Mouse (Mus musculus): ENCODE measurements at regions not wholly inside any gene's neighbourhood (a gene's known extent, or its start where the extent isn't known, plus 50 kb on each side); places are given as distances from the start of the nearest gene placed in this dataset.

DNA sequence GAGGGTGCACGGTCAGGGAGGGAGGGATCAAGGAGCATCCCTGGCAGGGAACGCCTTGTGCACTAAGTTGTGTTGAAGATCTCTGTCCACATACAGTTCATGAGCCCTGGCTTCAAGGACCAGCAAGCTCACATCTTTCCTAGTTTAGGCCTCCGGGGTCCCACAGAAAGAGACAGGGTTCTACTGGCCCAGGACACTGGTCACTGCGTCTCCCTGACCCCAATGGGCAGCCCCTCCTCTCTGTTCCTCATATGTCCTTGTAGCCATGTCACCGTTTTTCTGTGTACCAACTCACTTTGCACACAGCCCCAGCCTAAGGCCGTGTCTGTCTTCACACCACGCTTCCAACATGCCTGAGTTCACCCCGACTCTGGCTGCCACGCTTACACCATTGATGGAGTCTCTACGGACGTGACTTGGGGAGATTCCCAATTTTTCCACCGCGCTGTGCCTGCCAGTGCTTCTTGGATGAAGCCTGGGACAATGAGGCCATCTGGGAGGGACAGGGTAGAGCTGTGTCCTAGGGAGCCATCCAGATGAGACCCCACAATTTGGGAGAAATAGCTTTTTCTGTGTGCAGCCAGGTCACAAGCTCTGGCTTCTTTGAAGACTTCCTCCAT lies 86.5 kb upstream of the Ret start:
- H3K9me3 ChIP-seq (ENCODE audit: control insufficient read depth, low read length): no peaks in the 10 kb centered on the region
- DNase-seq (ENCODE audit: low spot score) (no peak), ATAC-seq (ENCODE audit: low FRiP score, low TSS enrichment) (no peak)
- H3K4me3 ChIP-seq (ENCODE audit: low read depth, low read length): no peak overlapping the region
- H3K27ac ChIP-seq (replicated peaks): no peak overlapping the region
- H3K27me3 ChIP-seq (ENCODE audit: control insufficient read depth, insufficient read depth, low read length): no peaks in the 10 kb centered on the region
- TF ChIP-seq EP300 (optimal IDR thresholded peaks at IDR 0.05) (no peak), CTCF (IDR thresholded peaks at IDR 0.05; ENCODE audit: low read depth) (no peak)
- WGBS: 83% methylated on average over 13 of the region's 13 CpGs
- H3K4me1 ChIP-seq (replicated peaks; ENCODE audit: control insufficient read depth, insufficient read depth): no peaks in the 10 kb centered on the region
- H3K9ac ChIP-seq (ENCODE audit: low read length): no peak overlapping the region
- no peak overlapping the region for H3K4me2 ChIP-seq (replicated peaks; ENCODE audit: low read depth)
- no peaks in the 10 kb centered on the region for H3K36me3 ChIP-seq (ENCODE audit: control insufficient read depth, insufficient read depth, low read length)

DNA sequence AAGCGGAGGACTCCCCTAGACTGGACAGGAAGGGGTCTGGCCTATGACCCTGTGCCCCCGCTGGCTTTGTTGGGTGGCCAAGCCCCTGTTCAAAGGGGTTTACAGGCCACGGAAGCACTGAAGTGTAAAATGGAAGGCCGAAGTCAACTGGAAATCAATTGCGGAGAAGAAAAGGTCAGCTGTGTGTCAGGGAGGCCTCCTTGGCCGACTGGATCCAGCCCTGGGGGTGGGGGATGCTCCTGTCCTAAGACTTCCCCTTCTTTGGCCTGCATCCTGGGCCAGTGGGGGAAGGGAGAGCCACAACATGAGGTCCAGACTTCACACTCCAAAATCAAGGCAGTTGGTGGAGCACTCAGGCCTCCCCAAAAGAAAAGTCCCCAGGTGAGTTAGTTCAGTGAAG lies 66.4 kb upstream of the Ret start:
- TF ChIP-seq CTCF (IDR thresholded peaks at IDR 0.05; ENCODE audit: low read depth): no peak
- TF ChIP-seq EP300 (optimal IDR thresholded peaks at IDR 0.05): no peak
- Histone ChIP-seq H3K36me3 (ENCODE audit: control insufficient read depth, insufficient read depth, low read length) (no peaks in the 10 kb centered on the region), H3K9me3 (ENCODE audit: control insufficient read depth, low read length) (no peaks in the 10 kb centered on the region), H3K4me3 (ENCODE audit: low read depth, low read length) (no peak overlapping the region), H3K4me1 (replicated peaks; ENCODE audit: control insufficient read depth, insufficient read depth) (no peaks in the 10 kb centered on the region), H3K27ac (replicated peaks) (no peak overlapping the region), H3K4me2 (replicated peaks; ENCODE audit: low read depth) (no peak overlapping the region), H3K9ac (ENCODE audit: low read length) (no peak overlapping the region), H3K27me3 (ENCODE audit: control insufficient read depth, insufficient read depth, low read length) (no peaks in the 10 kb centered on the region)
- DNase-seq (ENCODE audit: low spot score): no peak
- ATAC-seq (ENCODE audit: low FRiP score, low TSS enrichment): no peak
- WGBS: 45% methylated on average over 6 of the region's 6 CpGs

DNA sequence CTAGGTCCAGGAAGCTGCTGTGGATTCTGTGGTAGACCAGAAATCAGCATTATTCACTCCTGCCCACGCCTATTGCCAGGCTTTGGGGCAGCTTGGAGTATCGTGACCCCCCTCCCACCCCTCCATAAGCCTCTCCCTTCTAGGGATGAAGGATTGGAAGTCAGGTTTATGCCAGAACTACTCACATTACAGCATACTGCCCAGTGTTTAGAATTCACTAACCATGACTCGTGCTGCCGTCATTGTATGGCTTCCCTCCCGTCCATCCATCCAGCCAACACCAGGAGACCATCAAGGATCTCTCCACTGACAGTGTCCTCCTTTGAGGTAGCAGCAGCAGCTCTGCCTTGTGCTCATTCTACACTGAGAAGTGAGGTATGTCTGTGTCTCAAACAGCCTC lies 62.4 kb upstream of the Ret start:
- Histone ChIP-seq H3K9me3 (ENCODE audit: control insufficient read depth, low read length) (no peaks in the 10 kb centered on the region), H3K4me3 (ENCODE audit: low read depth, low read length) (no peak overlapping the region), H3K9ac (ENCODE audit: low read length) (no peak overlapping the region), H3K4me1 (replicated peaks; ENCODE audit: control insufficient read depth, insufficient read depth) (no peaks in the 10 kb centered on the region), H3K4me2 (replicated peaks; ENCODE audit: low read depth) (no peak overlapping the region), H3K36me3 (ENCODE audit: control insufficient read depth, insufficient read depth, low read length) (no peaks in the 10 kb centered on the region), H3K27ac (replicated peaks) (no peak overlapping the region), H3K27me3 (ENCODE audit: control insufficient read depth, insufficient read depth, low read length) (no peaks in the 10 kb centered on the region)
- TF ChIP-seq CTCF (IDR thresholded peaks at IDR 0.05; ENCODE audit: low read depth): no peak
- TF ChIP-seq EP300 (optimal IDR thresholded peaks at IDR 0.05): no peak
- ATAC-seq (ENCODE audit: low FRiP score, low TSS enrichment): no peak
- WGBS: 50% methylated on average over 5 of the region's 5 CpGs
- no peak for DNase-seq (ENCODE audit: low spot score)

DNA sequence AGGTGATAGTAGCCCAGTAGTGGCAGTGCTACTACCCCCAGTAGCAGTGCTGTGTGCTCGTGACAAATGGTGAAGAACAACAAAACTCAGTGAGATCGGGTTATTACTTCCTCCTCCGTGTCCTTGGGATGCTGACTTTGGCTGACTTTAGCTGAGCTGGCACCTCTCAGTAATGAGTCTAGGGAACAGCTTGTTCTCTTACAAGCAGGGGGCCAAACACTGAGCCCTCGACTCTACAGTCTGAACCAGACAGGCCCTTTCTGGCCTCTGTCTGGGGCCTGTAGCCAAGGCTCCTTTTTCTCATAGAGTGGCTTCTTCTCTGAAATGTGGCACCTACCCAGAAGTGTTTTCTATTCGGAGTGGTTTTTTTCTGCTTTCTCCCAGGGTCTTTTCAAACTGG lies 57.4 kb upstream of the Ret start:
- H3K9me3 ChIP-seq (ENCODE audit: control insufficient read depth, low read length): no peaks in the 10 kb centered on the region
- H3K9ac ChIP-seq (ENCODE audit: low read length): no peak overlapping the region
- no peak for TF ChIP-seq EP300 (optimal IDR thresholded peaks at IDR 0.05)
- TF ChIP-seq CTCF (IDR thresholded peaks at IDR 0.05; ENCODE audit: low read depth): no peak
- 64% methylated on average over 5 of the region's 5 CpGs for WGBS
- no peaks in the 10 kb centered on the region for H3K36me3 ChIP-seq (ENCODE audit: control insufficient read depth, insufficient read depth, low read length)
- no peaks in the 10 kb centered on the region for H3K4me1 ChIP-seq (replicated peaks; ENCODE audit: control insufficient read depth, insufficient read depth)
- H3K4me2 ChIP-seq (replicated peaks; ENCODE audit: low read depth): no peak overlapping the region
- H3K27me3 ChIP-seq (ENCODE audit: control insufficient read depth, insufficient read depth, low read length): no peaks in the 10 kb centered on the region
- H3K27ac ChIP-seq (replicated peaks): no peak overlapping the region
- H3K4me3 ChIP-seq (ENCODE audit: low read depth, low read length): no peak overlapping the region
- ATAC-seq (ENCODE audit: low FRiP score, low TSS enrichment) (no peak), DNase-seq (ENCODE audit: low spot score) (no peak)

DNA sequence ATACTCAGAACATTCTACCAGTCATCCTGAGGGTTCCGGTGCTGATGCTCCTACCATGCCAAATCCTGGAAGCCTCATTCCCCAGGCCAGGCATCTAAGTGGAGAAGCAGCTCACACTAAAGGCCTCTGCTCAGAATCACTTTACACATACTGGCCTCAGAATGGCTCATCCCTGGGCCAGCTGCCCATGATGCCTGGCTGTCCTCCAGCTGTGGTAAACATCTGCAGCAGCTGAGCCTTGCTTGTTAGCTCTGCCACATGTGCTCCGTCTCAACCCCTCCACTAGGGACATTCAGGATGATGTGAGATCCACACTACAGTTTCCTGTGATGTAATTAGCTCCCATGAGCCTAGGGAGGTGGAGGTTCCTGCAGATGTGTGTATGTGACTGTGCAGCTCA lies 55.2 kb upstream of the Ret start:
- no peak for ATAC-seq (ENCODE audit: low FRiP score, low TSS enrichment)
- 63% methylated on average over 2 of the region's 2 CpGs for WGBS
- no peak overlapping the region for H3K4me2 ChIP-seq (replicated peaks; ENCODE audit: low read depth)
- H3K9ac ChIP-seq (ENCODE audit: low read length): no peak overlapping the region
- no peaks in the 10 kb centered on the region for H3K36me3 ChIP-seq (ENCODE audit: control insufficient read depth, insufficient read depth, low read length)
- H3K9me3 ChIP-seq (ENCODE audit: control insufficient read depth, low read length): no peaks in the 10 kb centered on the region
- H3K4me1 ChIP-seq (replicated peaks; ENCODE audit: control insufficient read depth, insufficient read depth): no peaks in the 10 kb centered on the region
- TF ChIP-seq CTCF (IDR thresholded peaks at IDR 0.05; ENCODE audit: low read depth): peak; percentile 22; the same call in 1 of the 2 replicates
- TF ChIP-seq EP300 (optimal IDR thresholded peaks at IDR 0.05): no peak
- DNase-seq (ENCODE audit: low spot score): no peak
- no peak overlapping the region for H3K4me3 ChIP-seq (ENCODE audit: low read depth, low read length)
- H3K27ac ChIP-seq (replicated peaks): no peak overlapping the region
- H3K27me3 ChIP-seq (ENCODE audit: control insufficient read depth, insufficient read depth, low read length): no peaks in the 10 kb centered on the region

DNA sequence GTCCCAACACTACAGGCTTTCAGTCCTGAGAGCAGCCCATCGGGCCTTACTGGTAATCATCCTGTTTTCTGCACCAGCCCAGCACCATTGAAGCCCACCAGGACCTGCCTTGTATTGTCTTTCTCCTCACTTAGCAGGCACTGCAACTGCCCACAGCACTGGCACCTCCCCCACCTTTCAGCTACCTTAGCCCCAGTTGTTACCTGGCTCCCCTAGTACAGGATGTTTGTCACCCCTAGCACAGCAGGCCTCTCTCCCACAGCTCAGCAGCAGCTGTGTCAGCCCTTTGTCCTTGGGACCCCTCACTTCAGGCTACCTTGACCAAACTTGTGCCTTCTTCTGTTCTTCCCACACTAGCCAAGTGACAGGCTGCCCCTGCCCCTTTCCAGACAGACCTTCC lies 53.6 kb upstream of the Ret start:
- Histone ChIP-seq H3K27ac (replicated peaks) (no peak overlapping the region), H3K4me2 (replicated peaks; ENCODE audit: low read depth) (no peak overlapping the region), H3K9ac (ENCODE audit: low read length) (no peak overlapping the region), H3K4me3 (ENCODE audit: low read depth, low read length) (no peak overlapping the region), H3K9me3 (ENCODE audit: control insufficient read depth, low read length) (no peaks in the 10 kb centered on the region), H3K4me1 (replicated peaks; ENCODE audit: control insufficient read depth, insufficient read depth) (no peaks in the 10 kb centered on the region), H3K36me3 (ENCODE audit: control insufficient read depth, insufficient read depth, low read length) (no peaks in the 10 kb centered on the region), H3K27me3 (ENCODE audit: control insufficient read depth, insufficient read depth, low read length) (no peaks in the 10 kb centered on the region)
- ATAC-seq (ENCODE audit: low FRiP score, low TSS enrichment): no peak
- no peak for TF ChIP-seq EP300 (optimal IDR thresholded peaks at IDR 0.05)
- 57% methylated on average over 1 of the region's 1 CpGs for WGBS
- no peak for DNase-seq (ENCODE audit: low spot score)

All from stomach, postnatal 0 days (tissue).